Mouse (Mus musculus): ENCODE measurements around the gene Ddx25. TPM values are rescaled to one million over a fixed set of nuclear protein-coding genes. Genes with fewer than 3 reads are reported as not detected.

Ddx25 gene
- polyA plus RNA-seq, 1 experiment from 2014 or later = 0.96 TPM

DNA sequence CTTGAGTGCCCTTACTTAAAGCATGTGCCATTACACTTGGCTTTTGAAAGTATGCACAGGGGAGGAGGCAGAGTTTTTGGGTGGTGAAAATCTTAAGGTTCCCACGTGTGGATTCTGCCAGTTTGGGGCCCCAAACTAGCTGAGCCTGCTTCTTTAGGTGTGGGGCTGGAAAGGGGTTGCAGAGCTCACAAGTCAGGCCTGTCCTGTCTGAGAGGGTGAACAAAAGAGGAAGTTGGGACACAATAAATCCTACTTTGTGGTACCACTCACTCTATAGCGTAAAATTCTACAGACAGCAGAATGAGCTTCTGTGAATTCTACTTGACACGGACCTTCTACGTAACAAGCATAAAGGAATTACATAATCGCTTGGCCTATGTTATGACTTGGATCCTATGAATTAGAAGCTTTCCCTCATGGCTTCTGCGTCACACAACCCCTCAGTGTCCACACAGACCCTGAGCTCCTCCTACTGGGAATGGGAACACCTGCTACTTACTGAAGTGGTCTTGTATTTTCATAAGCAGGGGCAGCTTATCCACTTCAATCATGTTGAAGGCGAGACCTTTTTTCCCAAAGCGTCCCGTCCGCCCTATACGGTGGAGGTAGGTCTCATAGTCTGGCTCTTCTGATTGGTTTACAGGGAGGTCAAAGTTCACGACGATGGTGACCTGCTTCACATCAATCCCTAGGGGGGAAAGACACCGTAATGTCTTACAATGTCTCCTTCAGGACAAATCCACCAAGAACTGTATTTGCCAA lies 15.0 kb downstream of the Ddx25 start:
- no peak for TF ChIP-seq CTCF (IDR thresholded peaks at IDR 0.05; ENCODE audit: low read depth)
- Histone ChIP-seq H3K4me3 (replicated peaks; ENCODE audit: low read depth, low read length) (no peak overlapping the region), H3K4me2 (ENCODE audit: low read length) (no peak overlapping the region), H3K4me1 (replicated peaks; ENCODE audit: insufficient read depth, low read length) (0 out of 2 replicates have a peak, but pooled peaks cover 3% of the 10 kb centered on the region), H3K27me3 (ENCODE audit: insufficient read depth, low read length) (no peaks in the 10 kb centered on the region), H3K27ac (no peak overlapping the region), H3K36me3 (ENCODE audit: insufficient read depth, low read length) (no peaks in the 10 kb centered on the region), H3K9me3 (replicated peaks; ENCODE audit: low read length) (no peaks in the 10 kb centered on the region), H3K9ac (ENCODE audit: low read depth, low read length) (no peak overlapping the region)
- ATAC-seq (replicated peaks; ENCODE audit: low FRiP score, low read depth) = no peak
- WGBS = 85% methylated on average over 14 of the region's 14 CpGs
- no peak for DNase-seq (ENCODE audit: low spot score)

DNA sequence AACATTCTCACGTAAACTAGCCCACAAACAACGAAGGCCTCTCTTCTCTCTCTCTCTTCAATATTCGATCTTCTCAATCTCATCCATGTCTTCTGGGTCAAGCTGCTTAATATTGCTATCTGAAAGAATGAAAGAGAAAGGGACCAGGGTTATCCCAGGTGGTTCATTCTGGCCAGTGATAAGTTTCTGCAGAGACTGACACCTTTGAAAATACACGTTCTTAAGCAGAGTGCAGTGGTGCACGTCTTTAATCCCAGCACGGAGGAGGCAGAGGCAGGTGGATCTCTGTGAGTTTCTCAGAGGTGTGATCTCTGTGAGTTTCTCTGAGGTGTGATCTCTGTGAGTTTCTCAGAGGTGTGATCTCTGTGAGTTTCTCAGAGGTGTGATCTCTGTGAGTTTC lies 16.4 kb downstream of the Ddx25 start:
- Histone ChIP-seq H3K9me3 (replicated peaks; ENCODE audit: low read length) (no peaks in the 10 kb centered on the region), H3K27me3 (ENCODE audit: insufficient read depth, low read length) (no peaks in the 10 kb centered on the region), H3K4me3 (replicated peaks; ENCODE audit: low read depth, low read length) (no peak overlapping the region), H3K9ac (ENCODE audit: low read depth, low read length) (no peak overlapping the region), H3K36me3 (ENCODE audit: insufficient read depth, low read length) (no peaks in the 10 kb centered on the region), H3K27ac (no peak overlapping the region), H3K4me1 (replicated peaks; ENCODE audit: insufficient read depth, low read length) (0 out of 2 replicates have a peak, but pooled peaks cover 3% of the 10 kb centered on the region), H3K4me2 (ENCODE audit: low read length) (no peak overlapping the region)
- ATAC-seq (replicated peaks; ENCODE audit: low FRiP score, low read depth) (no peak), DNase-seq (ENCODE audit: low spot score) (no peak)
- no peak for TF ChIP-seq CTCF (IDR thresholded peaks at IDR 0.05; ENCODE audit: low read depth)
- 72% methylated on average over 6 of the region's 6 CpGs for WGBS

DNA sequence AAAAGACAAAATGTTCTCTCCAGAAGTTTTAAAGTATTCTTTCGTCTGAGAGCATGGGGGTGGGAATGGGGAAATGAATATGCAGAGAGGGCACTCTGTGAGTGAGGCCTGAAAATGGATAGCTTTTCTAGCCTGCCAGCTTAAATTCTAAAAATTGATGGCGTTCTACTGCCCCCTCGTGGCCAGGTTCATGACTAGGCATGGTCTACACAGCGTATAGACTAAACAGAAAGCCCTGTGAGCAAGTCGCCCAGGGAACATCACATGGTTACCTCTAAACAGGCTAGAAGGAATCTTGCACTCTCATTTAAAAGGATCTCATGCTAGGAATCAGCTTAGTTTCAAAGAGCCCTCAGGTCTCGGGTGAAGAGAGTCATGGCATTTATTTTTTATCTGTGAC lies 16.8 kb downstream of the Ddx25 start:
- H3K4me2 ChIP-seq (ENCODE audit: low read length) = no peak overlapping the region
- H3K36me3 ChIP-seq (ENCODE audit: insufficient read depth, low read length) = no peaks in the 10 kb centered on the region
- H3K9me3 ChIP-seq (replicated peaks; ENCODE audit: low read length) = no peaks in the 10 kb centered on the region
- peak; percentile 63 for ATAC-seq (replicated peaks; ENCODE audit: low FRiP score, low read depth)
- 13% methylated on average over 6 of the region's 6 CpGs for WGBS
- H3K4me1 ChIP-seq (replicated peaks; ENCODE audit: insufficient read depth, low read length) = 0 out of 2 replicates have a peak, but pooled peaks cover 3% of the 10 kb centered on the region
- peak; percentile 90 for TF ChIP-seq CTCF (IDR thresholded peaks at IDR 0.05; ENCODE audit: low read depth)
- DNase-seq (ENCODE audit: low spot score) = peak; percentile 90
- H3K27ac ChIP-seq = no peak overlapping the region
- no peaks in the 10 kb centered on the region for H3K27me3 ChIP-seq (ENCODE audit: insufficient read depth, low read length)
- no peak overlapping the region for H3K4me3 ChIP-seq (replicated peaks; ENCODE audit: low read depth, low read length)
- H3K9ac ChIP-seq (ENCODE audit: low read depth, low read length) = no peak overlapping the region

DNA sequence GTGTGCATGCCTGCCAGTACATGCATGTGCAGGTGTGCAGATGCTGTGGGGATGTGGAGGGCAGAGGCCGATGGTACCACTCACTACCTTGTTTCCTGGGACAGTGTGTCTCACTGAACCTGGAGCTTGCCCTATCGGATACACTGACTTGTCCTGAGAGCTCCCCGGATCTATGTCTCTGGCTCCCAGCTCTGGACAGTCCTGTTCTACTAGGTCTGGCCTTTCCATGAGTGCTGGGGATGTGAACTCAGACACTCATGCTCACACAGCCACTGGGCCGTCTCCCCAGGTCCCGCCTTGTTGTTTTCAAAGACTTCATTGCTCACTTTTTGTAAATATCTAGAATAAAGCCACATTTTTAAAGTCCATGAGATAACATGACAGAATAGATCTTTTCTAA lies 17.3 kb downstream of the Ddx25 start:
- no peak for TF ChIP-seq CTCF (IDR thresholded peaks at IDR 0.05; ENCODE audit: low read depth)
- no peak overlapping the region for H3K9ac ChIP-seq (ENCODE audit: low read depth, low read length)
- no peaks in the 10 kb centered on the region for H3K9me3 ChIP-seq (replicated peaks; ENCODE audit: low read length)
- no peak overlapping the region for H3K4me3 ChIP-seq (replicated peaks; ENCODE audit: low read depth, low read length)
- DNase-seq (ENCODE audit: low spot score) (no peak), ATAC-seq (replicated peaks; ENCODE audit: low FRiP score, low read depth) (no peak)
- 0 out of 2 replicates have a peak, but pooled peaks cover 3% of the 10 kb centered on the region for H3K4me1 ChIP-seq (replicated peaks; ENCODE audit: insufficient read depth, low read length)
- no peaks in the 10 kb centered on the region for H3K36me3 ChIP-seq (ENCODE audit: insufficient read depth, low read length)
- no peak overlapping the region for H3K27ac ChIP-seq
- WGBS = 87% methylated on average over 5 of the region's 5 CpGs
- no peaks in the 10 kb centered on the region for H3K27me3 ChIP-seq (ENCODE audit: insufficient read depth, low read length)
- no peak overlapping the region for H3K4me2 ChIP-seq (ENCODE audit: low read length)

DNA sequence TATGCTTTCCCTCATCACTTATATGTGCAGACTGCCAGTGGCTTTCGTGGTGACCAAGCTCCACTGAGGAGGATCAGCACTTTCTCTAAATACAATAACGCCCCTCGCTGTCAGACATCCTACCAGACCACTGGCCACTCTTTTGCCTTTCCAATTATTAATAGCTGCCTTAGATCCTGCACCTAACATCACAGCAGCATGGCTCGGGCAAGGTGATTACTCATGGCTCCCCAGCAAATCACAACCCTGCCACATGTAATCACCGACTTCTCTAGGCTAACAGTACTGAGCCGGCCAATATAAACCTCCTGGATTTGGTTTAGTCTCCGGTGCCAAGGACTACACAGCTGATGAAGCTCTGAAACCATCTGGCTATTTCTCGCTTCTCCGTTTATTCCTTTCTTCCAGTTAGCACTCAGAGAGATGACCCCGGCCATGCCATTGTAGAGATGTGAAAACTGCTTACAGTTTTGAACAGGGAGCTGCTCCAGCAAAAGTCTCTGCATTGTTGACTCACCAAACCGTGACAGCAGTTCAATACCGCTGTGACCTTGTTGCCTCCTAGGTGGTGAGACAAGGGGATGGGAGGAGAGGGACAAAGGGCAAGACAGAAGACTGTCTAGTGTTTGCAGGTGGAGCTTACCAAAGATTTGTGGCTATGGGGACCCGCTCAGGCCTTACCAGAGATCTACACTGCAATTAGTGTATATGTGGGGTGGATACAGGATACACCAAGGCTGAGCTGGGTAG lies 19.2 kb downstream of the Ddx25 start:
- DNase-seq (ENCODE audit: low spot score) (no peak), ATAC-seq (replicated peaks; ENCODE audit: low FRiP score, low read depth) (no peak)
- WGBS = 62% methylated on average over 13 of the region's 13 CpGs

DNA sequence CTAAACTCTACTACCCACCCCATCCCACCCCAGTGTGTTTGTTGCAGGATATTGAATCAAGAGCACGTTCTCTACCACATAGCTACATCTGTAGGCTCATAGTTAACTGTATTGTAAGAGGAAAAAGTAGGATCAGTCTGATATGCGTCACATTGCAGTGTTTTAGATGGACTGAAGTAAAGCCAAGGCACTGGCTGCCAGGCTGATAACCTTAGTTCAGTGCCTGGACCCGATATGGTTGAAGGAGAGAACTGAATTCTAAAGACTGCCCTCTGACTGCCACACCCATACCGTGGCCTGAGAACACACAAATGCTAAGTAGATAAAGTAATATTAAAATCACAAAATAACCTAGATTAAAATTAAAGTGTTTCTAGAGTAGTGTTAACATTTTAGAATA lies 22.5 kb downstream of the Ddx25 start:
- Histone ChIP-seq H3K36me3 (ENCODE audit: insufficient read depth, low read length) (no peaks in the 10 kb centered on the region), H3K9me3 (replicated peaks; ENCODE audit: low read length) (no peaks in the 10 kb centered on the region), H3K27ac (no peak overlapping the region), H3K4me2 (ENCODE audit: low read length) (no peak overlapping the region), H3K4me3 (replicated peaks; ENCODE audit: low read depth, low read length) (no peak overlapping the region), H3K27me3 (ENCODE audit: insufficient read depth, low read length) (no peaks in the 10 kb centered on the region), H3K4me1 (replicated peaks; ENCODE audit: insufficient read depth, low read length) (0 out of 2 replicates have a peak, but pooled peaks cover 3% of the 10 kb centered on the region), H3K9ac (ENCODE audit: low read depth, low read length) (no peak overlapping the region)
- WGBS = 78% methylated on average over 4 of the region's 4 CpGs
- DNase-seq (ENCODE audit: low spot score) (no peak), ATAC-seq (replicated peaks; ENCODE audit: low FRiP score, low read depth) (no peak)
- TF ChIP-seq CTCF (IDR thresholded peaks at IDR 0.05; ENCODE audit: low read depth) = no peak

More for the DNA sequence above, 19.2 kb downstream of the Ddx25 start:
- Histone ChIP-seq H3K36me3 (ENCODE audit: insufficient read depth, low read length) (no peaks in the 10 kb centered on the region), H3K9ac (ENCODE audit: low read depth, low read length) (no peak overlapping the region), H3K4me3 (replicated peaks; ENCODE audit: low read depth, low read length) (no peak overlapping the region), H3K27me3 (ENCODE audit: insufficient read depth, low read length) (no peaks in the 10 kb centered on the region), H3K4me2 (ENCODE audit: low read length) (no peak overlapping the region), H3K9me3 (replicated peaks; ENCODE audit: low read length) (no peaks in the 10 kb centered on the region), H3K27ac (no peak overlapping the region), H3K4me1 (replicated peaks; ENCODE audit: insufficient read depth, low read length) (0 out of 2 replicates have a peak, but pooled peaks cover 3% of the 10 kb centered on the region)
- no peak for TF ChIP-seq CTCF (IDR thresholded peaks at IDR 0.05; ENCODE audit: low read depth)
